Mouse (Mus musculus): Measurements from ENCODE around the gene Zfp202. TPM values are rescaled to one million over a fixed set of nuclear protein-coding genes. Genes with fewer than 3 reads are reported as not detected.
"Not testable (repeated sequence)": the region's sequence is repeated elsewhere in the genome, so short reads cannot be mapped to it uniquely, and the experiment has no call there.

Gene Zfp202
- 5.8 and 6.5 TPM in 2 replicates for polyA plus RNA-seq (2015; fragmentation: Nextera tagmentation; extraction: Ambion mirVana)

DNA sequence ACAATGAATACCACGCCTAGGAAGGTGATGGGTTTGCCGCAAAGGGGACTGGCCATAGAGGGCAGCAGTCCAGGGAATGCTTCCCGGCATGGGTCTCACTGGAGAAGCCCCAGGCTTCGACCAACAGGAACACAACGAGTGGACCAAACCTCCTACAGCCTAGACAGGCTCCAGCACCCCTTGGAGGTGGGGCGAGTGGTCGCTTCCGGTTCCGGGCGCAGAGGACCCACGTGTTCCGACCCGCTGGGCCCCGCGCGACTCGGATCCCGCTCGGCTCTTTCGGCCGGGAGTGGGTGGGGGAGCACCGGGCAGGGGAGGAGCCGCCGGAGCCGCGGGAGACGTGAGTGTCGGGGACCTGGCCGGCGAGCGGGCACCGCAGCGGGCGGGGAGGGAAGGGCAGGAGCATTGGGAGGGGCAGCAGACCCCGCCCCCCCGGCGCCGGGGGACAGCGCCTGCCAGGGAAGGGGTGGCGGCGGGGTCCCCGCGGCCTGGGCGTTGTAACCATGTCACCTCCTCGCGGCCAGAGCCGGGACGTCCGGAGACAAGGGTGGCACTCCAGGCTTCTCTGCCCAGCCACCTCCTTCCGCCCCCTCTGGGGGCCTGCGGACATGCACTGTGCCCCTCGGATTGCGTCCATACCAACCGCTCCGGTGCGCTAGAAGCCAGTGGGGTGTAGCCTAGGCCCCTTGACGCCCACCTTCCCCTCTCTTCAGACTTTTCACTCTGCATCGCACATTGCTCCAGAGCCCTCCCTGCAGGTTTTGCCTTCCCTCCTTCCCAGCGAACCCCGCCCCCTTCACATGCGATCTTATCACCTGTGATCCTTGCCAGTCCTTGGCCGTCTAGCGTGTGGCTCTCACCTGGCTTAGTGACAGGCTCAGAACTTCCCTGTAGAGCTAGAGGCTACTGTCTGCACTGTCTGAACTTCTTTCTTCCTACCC, at the start of gene Zfp202:
Zfp202 (plus strand) TSS at position 219 of the 941 bp plus-strand sequence.
- Histone ChIP-seq H3K9ac (peak within 1 kb of the TSS; percentile 63), H3K4me1 (peaks cover 14% of the 10 kb centered on the region), H3K36me3 (no peaks in the 10 kb centered on the region), H3K27me3 (no peaks in the 10 kb centered on the region), H3K4me3 (replicated peaks) (peak within 1 kb of the TSS; percentile 85), H3K4me2 (replicated peaks) (peak within 1 kb of the TSS; percentile 84), H3K9me3 (replicated peaks) (no peaks in the 10 kb centered on the region), H3K27ac (replicated peaks) (peak within 1 kb of the TSS; percentile 72)
- ATAC-seq (ENCODE audit: insufficient number of reproducible peaks, low FRiP score, low TSS enrichment, low read depth): peak; percentile 95
- under 1% methylated on average over 55 of the region's 63 CpGs for WGBS

DNA sequence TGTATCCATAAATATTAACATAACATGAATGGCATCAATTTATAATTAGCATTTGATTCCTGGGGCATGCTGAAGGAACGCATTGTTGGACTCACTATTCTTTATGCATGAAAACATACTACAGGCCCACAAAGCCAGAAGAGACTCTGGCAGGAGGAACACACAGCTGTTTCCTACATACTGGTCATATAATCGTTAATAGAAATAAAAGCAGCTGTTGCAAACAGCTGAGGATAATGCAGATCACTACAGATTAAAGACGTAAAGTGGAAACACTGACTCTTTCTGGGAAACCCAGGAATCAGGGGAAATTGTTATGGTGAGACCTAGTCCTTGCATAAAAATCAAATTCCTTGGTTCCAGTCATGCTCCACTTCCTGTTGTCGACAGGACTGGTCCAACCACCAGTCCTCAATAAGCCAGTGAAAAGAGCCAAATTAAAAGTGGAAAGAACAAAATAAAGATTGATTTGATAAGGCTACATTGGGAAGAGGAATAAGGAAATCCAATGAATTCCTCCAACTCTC, 36.9 kb upstream of the Zfp202 start:
- ATAC-seq (ENCODE audit: insufficient number of reproducible peaks, low FRiP score, low TSS enrichment, low read depth): peak; percentile 79
- Histone ChIP-seq H3K9me3 (replicated peaks) (no peaks in the 10 kb centered on the region), H3K9ac (no peak overlapping the region), H3K4me3 (replicated peaks) (no peak overlapping the region), H3K27me3 (no peaks in the 10 kb centered on the region), H3K36me3 (no peaks in the 10 kb centered on the region), H3K27ac (replicated peaks) (no peak overlapping the region), H3K4me1 (no peaks in the 10 kb centered on the region), H3K4me2 (replicated peaks) (no peak overlapping the region)
- WGBS: 45% methylated on average over 4 of the region's 4 CpGs

DNA sequence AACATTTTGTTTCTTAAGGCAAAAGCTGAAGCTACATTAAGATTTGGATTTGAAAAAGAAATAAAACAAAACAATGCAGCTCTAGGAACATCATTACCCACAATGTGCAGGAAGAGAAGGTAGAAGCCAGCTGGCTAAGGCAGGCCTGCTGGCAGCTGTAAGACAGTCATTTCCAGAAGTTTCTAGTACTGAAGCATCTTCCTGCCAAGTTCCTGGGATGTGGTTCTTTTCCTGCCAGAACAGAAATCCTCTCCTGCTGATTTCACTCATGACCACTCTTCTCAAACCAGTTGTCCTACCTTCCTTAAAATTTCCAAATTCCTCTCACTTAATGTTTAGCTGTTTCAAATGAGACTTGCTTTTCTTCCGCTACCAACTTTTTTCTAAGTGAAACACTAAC, 25.7 kb upstream of the Zfp202 start:
- WGBS: 77% methylated on average over 1 of the region's 1 CpGs
- Histone ChIP-seq H3K27me3 (no peaks in the 10 kb centered on the region), H3K27ac (replicated peaks) (no peak overlapping the region), H3K4me3 (replicated peaks) (no peak overlapping the region), H3K9ac (no peak overlapping the region), H3K4me2 (replicated peaks) (no peak overlapping the region), H3K9me3 (replicated peaks) (no peaks in the 10 kb centered on the region), H3K4me1 (no peaks in the 10 kb centered on the region), H3K36me3 (no peaks in the 10 kb centered on the region)
- ATAC-seq (ENCODE audit: insufficient number of reproducible peaks, low FRiP score, low TSS enrichment, low read depth): no peak

DNA sequence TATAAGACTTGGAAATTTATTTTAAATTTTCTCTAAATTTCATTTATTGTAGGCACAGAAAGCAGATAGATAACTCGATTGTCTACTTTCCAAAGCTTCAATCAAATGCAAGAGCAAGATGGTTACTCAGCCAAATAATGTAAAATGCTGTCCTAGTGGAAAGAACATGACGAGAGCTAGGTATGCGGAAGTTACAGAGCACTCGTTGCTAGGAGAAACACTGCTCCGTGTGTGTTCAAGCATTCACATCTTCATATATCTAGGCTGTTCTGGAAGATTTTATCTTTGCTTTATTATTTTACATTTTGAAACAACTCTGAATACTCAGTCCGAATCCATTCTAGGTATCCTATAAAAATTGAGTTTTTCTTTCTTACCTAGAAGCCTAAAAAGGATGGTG, 15.1 kb upstream of the Zfp202 start:
- Histone ChIP-seq H3K36me3 (no peaks in the 10 kb centered on the region), H3K9ac (no peak overlapping the region), H3K4me3 (replicated peaks) (no peak overlapping the region), H3K27ac (replicated peaks) (no peak overlapping the region), H3K27me3 (no peaks in the 10 kb centered on the region), H3K4me2 (replicated peaks) (no peak overlapping the region), H3K4me1 (no peaks in the 10 kb centered on the region), H3K9me3 (replicated peaks) (no peaks in the 10 kb centered on the region)
- ATAC-seq (ENCODE audit: insufficient number of reproducible peaks, low FRiP score, low TSS enrichment, low read depth): no peak
- 68% methylated on average over 6 of the region's 6 CpGs for WGBS

DNA sequence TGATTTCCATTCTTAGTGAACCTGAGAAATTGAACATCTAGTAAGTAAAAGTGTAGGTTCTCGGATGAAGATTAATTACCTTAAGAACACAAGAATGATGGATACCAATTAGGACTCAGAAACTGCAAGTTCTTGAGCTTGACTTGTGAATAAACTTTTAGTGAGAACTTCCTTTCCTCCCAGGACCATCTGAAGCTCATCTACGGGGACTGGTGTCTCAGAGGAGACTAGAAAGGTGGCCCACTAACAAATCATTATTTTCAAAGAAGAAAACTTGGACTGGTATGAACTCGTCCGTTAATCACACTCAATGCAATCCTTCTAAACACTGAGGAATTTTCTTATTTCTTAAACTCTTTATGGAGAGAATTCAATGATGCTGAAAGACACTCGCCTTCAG, 11.5 kb upstream of the Zfp202 start, which contains the start of gene Olfr986:
Olfr986 (plus strand) TSS at position 301 of the 400 bp plus-strand sequence.
- no peak within 1 kb of the TSS for H3K4me2 ChIP-seq (replicated peaks)
- H3K4me1 ChIP-seq: no peaks in the 10 kb centered on the region
- H3K9ac ChIP-seq: no peak within 1 kb of the TSS
- H3K4me3 ChIP-seq (replicated peaks): no peak within 1 kb of the TSS
- no peak for ATAC-seq (ENCODE audit: insufficient number of reproducible peaks, low FRiP score, low TSS enrichment, low read depth)
- 86% methylated on average over 5 of the region's 5 CpGs for WGBS
- H3K36me3 ChIP-seq: no peaks in the 10 kb centered on the region
- no peaks in the 10 kb centered on the region for H3K9me3 ChIP-seq (replicated peaks)
- H3K27me3 ChIP-seq: no peaks in the 10 kb centered on the region
- H3K27ac ChIP-seq (replicated peaks): no peak within 1 kb of the TSS

DNA sequence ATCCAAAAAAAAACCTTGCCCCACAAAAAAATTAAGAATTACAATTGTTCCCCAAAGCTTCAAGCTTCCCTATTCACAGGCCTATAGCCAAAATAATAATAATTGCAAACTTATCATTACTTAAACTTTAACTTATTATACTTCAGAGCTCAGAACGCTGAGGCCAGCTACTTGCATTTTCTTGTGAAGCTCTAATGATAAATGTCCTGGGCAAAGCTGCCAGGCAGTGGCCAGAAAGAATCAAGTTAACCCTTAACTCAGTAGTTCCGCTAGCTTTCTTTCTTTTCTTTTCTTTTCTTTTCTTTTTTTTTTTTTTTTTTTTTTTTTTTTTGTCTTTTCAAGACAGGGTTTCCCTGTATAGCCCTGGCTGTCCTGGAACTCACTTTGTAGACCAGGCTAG, 7.0 kb upstream of the Zfp202 start:
- not testable (repeated sequence) for H3K27me3 ChIP-seq; H3K9me3 ChIP-seq (replicated peaks); H3K4me2 ChIP-seq (replicated peaks); H3K27ac ChIP-seq (replicated peaks); H3K36me3 ChIP-seq; ATAC-seq (ENCODE audit: insufficient number of reproducible peaks, low FRiP score, low TSS enrichment, low read depth); H3K4me1 ChIP-seq; H3K4me3 ChIP-seq (replicated peaks); H3K9ac ChIP-seq
- WGBS: 67% methylated on average over 2 of the region's 2 CpGs

DNA sequence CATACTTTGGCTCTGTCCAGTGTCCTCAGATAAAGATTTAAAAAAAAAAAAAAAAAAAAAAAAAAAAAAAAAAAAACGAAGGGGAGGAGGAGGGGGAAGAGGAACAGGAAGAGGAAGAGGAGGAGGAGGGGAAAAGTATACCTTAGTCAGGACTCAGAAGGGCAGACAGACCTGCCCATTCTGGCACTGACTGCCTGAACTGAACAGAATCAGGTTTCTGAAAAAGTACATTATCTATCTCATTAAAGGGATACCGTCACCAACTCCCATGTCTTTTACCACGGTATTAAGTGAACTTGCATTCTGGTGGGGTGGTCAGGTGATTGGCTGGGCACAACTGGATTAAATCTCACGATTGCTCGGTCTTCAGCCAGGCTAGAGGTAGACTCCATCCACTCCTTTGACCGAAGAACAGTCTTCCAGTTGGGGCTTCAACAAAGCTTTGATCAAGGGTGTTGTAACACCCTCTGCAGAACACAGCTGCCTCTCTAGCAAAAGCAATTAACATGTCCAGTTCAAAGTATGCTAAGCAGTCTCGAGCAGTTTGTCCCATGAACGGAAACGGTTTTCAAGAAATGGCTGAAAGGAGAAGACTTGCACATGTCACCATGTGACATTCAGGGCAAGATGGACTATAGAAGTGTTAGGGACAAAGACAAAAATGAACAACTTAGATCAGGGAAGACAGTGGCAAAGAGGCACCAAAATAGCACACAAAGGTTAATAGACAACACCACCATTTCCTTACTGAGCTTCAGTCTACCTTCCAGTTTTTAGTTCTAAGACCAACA, 835 bp upstream of the Zfp202 start:
- Histone ChIP-seq H3K9ac (no peak overlapping the region), H3K27ac (replicated peaks) (peak overlapping the region; percentile 72; the same call in 1 of the 2 replicates), H3K4me3 (replicated peaks) (peak overlapping the region; percentile 85), H3K27me3 (no peaks in the 10 kb centered on the region), H3K9me3 (replicated peaks) (no peaks in the 10 kb centered on the region), H3K4me1 (peaks cover 14% of the 10 kb centered on the region), H3K4me2 (replicated peaks) (peak overlapping the region; percentile 84), H3K36me3 (no peaks in the 10 kb centered on the region)
- WGBS: 92% methylated on average over 9 of the region's 9 CpGs
- no peak for ATAC-seq (ENCODE audit: insufficient number of reproducible peaks, low FRiP score, low TSS enrichment, low read depth)

DNA sequence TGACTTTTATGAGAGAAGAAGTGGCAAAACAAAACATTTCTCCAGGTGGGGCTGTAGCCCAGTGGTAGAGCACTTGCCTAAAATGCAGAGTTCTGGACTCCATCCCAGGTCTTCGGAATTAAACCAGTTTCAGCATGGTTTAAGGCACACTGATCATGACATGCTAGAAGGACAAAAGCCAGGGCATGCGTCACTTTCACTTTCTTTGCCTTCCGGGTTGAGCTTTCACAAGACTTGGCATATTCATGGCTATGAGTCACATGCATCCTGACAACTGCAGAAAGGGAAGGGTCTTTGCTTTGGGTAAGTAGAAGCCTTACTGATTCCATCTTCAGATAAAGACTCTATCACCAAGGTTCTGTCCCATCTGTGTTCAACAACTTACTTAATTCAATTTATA, 3.9 kb downstream of the Zfp202 start:
- 80% methylated on average over 3 of the region's 3 CpGs for WGBS
- H3K36me3 ChIP-seq: no peaks in the 10 kb centered on the region
- H3K27ac ChIP-seq (replicated peaks): no peak overlapping the region
- no peaks in the 10 kb centered on the region for H3K9me3 ChIP-seq (replicated peaks)
- peaks cover 14% of the 10 kb centered on the region for H3K4me1 ChIP-seq
- H3K4me3 ChIP-seq (replicated peaks): no peak overlapping the region
- no peak overlapping the region for H3K9ac ChIP-seq
- no peaks in the 10 kb centered on the region for H3K27me3 ChIP-seq
- no peak for ATAC-seq (ENCODE audit: insufficient number of reproducible peaks, low FRiP score, low TSS enrichment, low read depth)
- no peak overlapping the region for H3K4me2 ChIP-seq (replicated peaks)

DNA sequence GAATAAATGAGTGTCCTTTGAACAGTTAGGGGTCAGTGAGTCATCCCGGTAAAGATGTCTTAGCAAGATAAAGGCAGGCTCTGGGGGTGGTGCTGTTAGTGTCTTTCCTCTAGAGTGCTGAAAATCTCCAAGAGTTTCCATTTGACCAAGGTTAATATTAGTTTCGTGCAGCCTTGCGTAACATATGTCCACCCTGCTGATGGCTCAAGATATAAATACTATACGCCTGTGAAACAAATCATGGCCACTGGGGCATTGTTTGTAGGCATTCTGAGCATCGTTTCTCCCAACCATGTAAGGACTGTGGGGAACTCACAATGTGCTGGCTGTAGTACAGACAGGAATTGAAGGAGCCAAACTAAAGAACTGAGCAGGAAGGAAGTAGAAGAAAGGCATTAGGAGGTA, 14.4 kb downstream of the Zfp202 start:
- Histone ChIP-seq H3K27me3 (no peaks in the 10 kb centered on the region), H3K4me2 (replicated peaks) (no peak overlapping the region), H3K9me3 (replicated peaks) (no peaks in the 10 kb centered on the region), H3K27ac (replicated peaks) (no peak overlapping the region), H3K4me1 (no peaks in the 10 kb centered on the region), H3K36me3 (peaks cover 34% of the 10 kb centered on the region), H3K9ac (no peak overlapping the region), H3K4me3 (replicated peaks) (no peak overlapping the region)
- WGBS: 86% methylated on average over 5 of the region's 5 CpGs
- ATAC-seq (ENCODE audit: insufficient number of reproducible peaks, low FRiP score, low TSS enrichment, low read depth): no peak

DNA sequence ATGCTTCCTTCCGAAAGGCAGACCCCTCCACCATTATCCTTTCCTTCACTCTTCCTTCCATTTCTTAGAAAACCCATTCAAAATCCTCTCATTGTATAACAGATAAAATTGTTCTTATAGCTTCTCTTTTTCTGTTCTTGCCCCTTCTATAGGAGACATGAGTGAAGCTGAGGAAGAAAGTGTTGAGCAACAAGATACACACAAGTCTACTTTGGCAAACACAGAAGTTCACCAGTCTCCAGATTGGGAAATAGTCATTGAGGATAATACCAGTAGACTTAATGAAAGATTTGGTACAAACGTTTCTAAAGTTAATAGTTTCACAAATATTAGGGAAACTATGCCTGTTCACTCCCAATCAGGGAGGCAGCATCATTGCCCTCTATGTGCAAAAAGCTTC, 18.6 kb downstream of the Zfp202 start:
- no peak overlapping the region for H3K27ac ChIP-seq (replicated peaks)
- peaks cover 49% of the 10 kb centered on the region for H3K36me3 ChIP-seq
- H3K9me3 ChIP-seq (replicated peaks): no peaks in the 10 kb centered on the region
- no peak for ATAC-seq (ENCODE audit: insufficient number of reproducible peaks, low FRiP score, low TSS enrichment, low read depth)
- no peaks in the 10 kb centered on the region for H3K27me3 ChIP-seq
- no peak overlapping the region for H3K9ac ChIP-seq
- H3K4me2 ChIP-seq (replicated peaks): no peak overlapping the region
- H3K4me3 ChIP-seq (replicated peaks): no peak overlapping the region
- no peaks in the 10 kb centered on the region for H3K4me1 ChIP-seq
- WGBS: 93% methylated on average over 2 of the region's 2 CpGs

DNA sequence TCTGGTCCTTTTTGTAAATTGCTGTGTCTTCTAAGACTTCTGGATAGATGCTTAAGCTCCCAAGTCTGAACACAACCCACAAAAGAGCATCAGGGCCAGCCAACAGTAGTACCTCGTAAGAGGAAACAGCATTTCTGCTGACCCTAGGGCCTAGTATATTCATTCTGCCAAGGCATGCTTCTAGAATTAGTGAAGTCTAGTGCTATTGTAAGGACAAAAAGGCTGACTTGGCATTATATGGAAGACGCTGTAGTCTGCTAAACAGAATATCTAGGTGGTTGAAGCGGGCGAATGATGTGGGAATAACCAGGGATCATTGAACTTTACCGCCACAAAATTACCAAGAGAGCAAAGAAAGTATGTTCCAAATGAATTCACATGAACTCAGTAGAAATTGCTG, 21.9 kb downstream of the Zfp202 start:
- no peaks in the 10 kb centered on the region for H3K4me1 ChIP-seq
- H3K9ac ChIP-seq: no peak overlapping the region
- no peak overlapping the region for H3K4me2 ChIP-seq (replicated peaks)
- no peak overlapping the region for H3K4me3 ChIP-seq (replicated peaks)
- no peak overlapping the region for H3K27ac ChIP-seq (replicated peaks)
- H3K27me3 ChIP-seq: no peaks in the 10 kb centered on the region
- H3K36me3 ChIP-seq: peaks cover 37% of the 10 kb centered on the region
- no peak for ATAC-seq (ENCODE audit: insufficient number of reproducible peaks, low FRiP score, low TSS enrichment, low read depth)
- WGBS: 92% methylated on average over 5 of the region's 5 CpGs
- H3K9me3 ChIP-seq (replicated peaks): no peaks in the 10 kb centered on the region
